Mouse (Mus musculus) C2C12 (cell line): ENCODE data around the gene Fgfr1op2. TPM values are rescaled to one million over a fixed set of nuclear protein-coding genes. Genes with fewer than 3 reads are reported as not detected.

Source experiments
- H3K27me3 ChIP-seq: one replicate; pipeline ENCODE4 v1.6.1; 2011; ENCODE audit not compliant: control insufficient read depth, insufficient read depth, insufficient read length
- H3K36me3 ChIP-seq: one replicate; pipeline ENCODE4 v1.6.1; 2011; ENCODE audit not compliant: control insufficient read depth, insufficient read depth
- H3K4me3 ChIP-seq: one replicate; pipeline ENCODE4 v1.5.1; 2011; ENCODE audit warnings: mild to moderate bottlenecking, control low read depth; ENCODE audit not compliant: poor library complexity, insufficient read depth, severe bottlenecking
- H3K79me2 ChIP-seq: one replicate; pipeline ENCODE4 v1.6.1; 2011; ENCODE audit not compliant: control insufficient read depth, insufficient read depth
- H3K79me3 ChIP-seq: one replicate; pipeline ENCODE4 v1.6.1; 2011; ENCODE audit warnings: low read depth, control low read depth
- H3ac ChIP-seq: one replicate; pipeline ENCODE3; 2011; ENCODE audit warnings: low read depth; ENCODE audit not compliant: control insufficient read depth, insufficient read length
- CEBPB ChIP-seq: IDR thresholded peaks from one replicate; pipeline ENCODE4 v1.6.1; 2011; ENCODE audit warnings: low read depth, mild to moderate bottlenecking, control low read depth, moderate library complexity
- CTCF ChIP-seq: IDR thresholded peaks from one replicate; pipeline ENCODE4 v1.5.1; 2011; ENCODE audit not compliant: control insufficient read depth, insufficient read depth, insufficient read length
- FOSL1 ChIP-seq: IDR thresholded peaks from one replicate; pipeline ENCODE4 v1.8.0; 2011; ENCODE audit warnings: mild to moderate bottlenecking, low read length; ENCODE audit not compliant: poor library complexity, insufficient read depth, severe bottlenecking
- MAX ChIP-seq: IDR thresholded peaks from one replicate; pipeline ENCODE4 v1.6.1; 2011; ENCODE audit warnings: mild to moderate bottlenecking, control low read depth
- MYOD1 ChIP-seq: IDR thresholded peaks from one replicate; pipeline ENCODE4 v1.6.1; 2011; ENCODE audit warnings: low read depth; ENCODE audit not compliant: control insufficient read depth, insufficient read length
- MYOG ChIP-seq: IDR thresholded peaks from one replicate; pipeline ENCODE4 v1.6.1; 2011; ENCODE audit not compliant: control insufficient read depth, insufficient read length; ENCODE audit errors: extremely low read depth
- USF1 ChIP-seq: IDR thresholded peaks from one replicate; pipeline ENCODE4 v1.6.1; 2011; ENCODE audit warnings: low read depth, mild to moderate bottlenecking, control low read depth, moderate library complexity
- polyA plus RNA-seq: library from polyadenylated mRNA; unstranded; fragments of >200 nt; fragmentation: generic; extraction: Trizol; gene quantifications from one replicate; pipeline ENCODE4 v1.2.1, GENCODE M21; 2012; ENCODE audit warnings: missing spikeins

The Fgfr1op2 gene
- polyA plus RNA-seq, 1 experiment: 42.4 TPM

DNA sequence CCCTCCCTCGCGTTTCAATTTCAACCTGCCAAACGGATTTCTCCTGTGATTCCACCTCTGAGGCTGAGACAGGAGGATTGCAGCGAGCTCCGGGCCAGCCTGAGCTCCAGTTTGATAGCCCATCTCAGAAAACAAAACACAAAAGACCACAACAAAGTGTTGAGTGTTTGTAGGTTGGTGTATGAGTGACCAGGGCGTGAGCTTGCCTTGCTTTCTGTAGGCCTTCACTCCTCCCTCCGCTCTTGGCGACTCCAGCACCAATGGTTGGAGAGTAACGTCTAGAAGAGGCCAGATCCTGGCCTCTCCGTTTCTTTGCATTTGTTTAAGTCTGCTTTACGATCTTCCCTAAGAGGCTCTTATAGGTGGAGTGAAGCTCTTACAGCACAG is 66.2 kb downstream of the Fgfr1op2 start:
- H3K27me3 ChIP-seq: no peaks in the 10 kb centered on the region
- peak overlapping the region; percentile 95 for H3ac ChIP-seq
- peaks cover 31% of the 10 kb centered on the region for H3K79me3 ChIP-seq
- H3K79me2 ChIP-seq: peaks cover 55% of the 10 kb centered on the region
- H3K36me3 ChIP-seq: no peaks in the 10 kb centered on the region
- TF ChIP-seq FOSL1 (no peak), MAX (no peak), MYOD1 (no peak), CEBPB (no peak), CTCF (no peak), USF1 (no peak), MYOG (no peak)
- H3K4me3 ChIP-seq: peak overlapping the region; percentile 62

Other genes with a start within 250 kb of the Fgfr1op2 start
- 2.6 TPM for gene Itpr2, start 75.0 kb upstream of the Fgfr1op2 start, polyA plus RNA-seq
- gene Ints13, start 632 bp downstream of the Fgfr1op2 start, polyA plus RNA-seq: 28.0 TPM
- 49.0 TPM for gene Med21, start 65.3 kb downstream of the Fgfr1op2 start, polyA plus RNA-seq
- gene Tm7sf3, start 65.6 kb downstream of the Fgfr1op2 start, polyA plus RNA-seq: 5.8 TPM
- 3.0 TPM for gene Stk38l, start 147.8 kb downstream of the Fgfr1op2 start, polyA plus RNA-seq
- 0.49 TPM for gene Arntl2, start 218.9 kb downstream of the Fgfr1op2 start, polyA plus RNA-seq